Mouse (Mus musculus) megakaryocyte, embryonic 14.5 days (primary cell): ENCODE data around the gene Ank3.

ENCODE experiments used
- FLI1 ChIP-seq: IDR thresholded peaks from 2 replicates; pipeline ENCODE4 v1.6.1; 2012; ENCODE audit warnings: low read length, inconsistent platforms, mixed read lengths
- GATA1 ChIP-seq: IDR thresholded peaks from 3 replicates; pipeline ENCODE4 v1.6.1; 2012; ENCODE audit warnings: mixed read lengths, low read length, inconsistent platforms, borderline replicate concordance

DNA sequence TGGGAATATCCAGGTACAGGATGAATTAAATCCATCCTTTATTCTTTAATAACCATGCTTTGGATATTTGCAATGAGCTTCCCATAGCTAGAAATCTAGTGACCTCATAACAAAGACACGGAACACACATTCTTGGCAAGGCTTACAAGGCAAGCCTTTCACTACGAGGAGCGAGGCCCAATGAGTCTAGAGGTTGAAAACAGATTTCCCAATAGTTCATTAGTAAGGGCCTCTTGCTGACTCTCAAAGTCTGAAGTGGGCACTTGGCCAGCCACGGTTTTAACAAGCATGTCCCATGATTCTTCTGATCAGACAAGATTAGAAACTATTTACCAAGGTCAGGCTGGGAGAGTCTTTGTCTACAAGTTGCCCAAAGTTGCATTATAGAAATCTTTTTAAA is 436.1 kb downstream of the Ank3 start:
- no peak for TF ChIP-seq GATA1
- no peak for TF ChIP-seq FLI1
